Mouse (Mus musculus) cerebellum, postnatal 25 days (tissue): Measurements from ENCODE around the gene Sgsm1.
A peak's percentile ranks its signal among the peaks of the same experiment; 100 is the strongest.
"Not testable (repeated sequence)": the region's sequence is repeated elsewhere in the genome, so short reads cannot be mapped to it uniquely, and the experiment has no call there.

Experiments used
- DNase-seq, 2 experiments: peaks; one replicate each; pipeline ENCODE4 v3.0.0; 2021; ENCODE audit warnings: mixed read lengths in 2 of 2

Gene Sgsm1

GRCm38 (mm10) chr5:113310377-113311003 lies at the start of gene Sgsm1:
Gene Sgsm1, minus strand, starts transcription at chr5:113310786.
- peak; percentile 93 to 97 for DNase-seq

GRCm38 (mm10) chr5:113358833-113359232 lies 48.2 kb upstream of the Sgsm1 start:
- DNase-seq, result no peak

GRCm38 (mm10) chr5:113357656-113358055 lies 47.1 kb upstream of the Sgsm1 start:
- no peak for DNase-seq

GRCm38 (mm10) chr5:113357186-113357585 lies 46.6 kb upstream of the Sgsm1 start, which contains the start of gene Aym1:
Gene Aym1, plus strand, starts transcription at chr5:113357294.
- no peak for DNase-seq

DNA sequence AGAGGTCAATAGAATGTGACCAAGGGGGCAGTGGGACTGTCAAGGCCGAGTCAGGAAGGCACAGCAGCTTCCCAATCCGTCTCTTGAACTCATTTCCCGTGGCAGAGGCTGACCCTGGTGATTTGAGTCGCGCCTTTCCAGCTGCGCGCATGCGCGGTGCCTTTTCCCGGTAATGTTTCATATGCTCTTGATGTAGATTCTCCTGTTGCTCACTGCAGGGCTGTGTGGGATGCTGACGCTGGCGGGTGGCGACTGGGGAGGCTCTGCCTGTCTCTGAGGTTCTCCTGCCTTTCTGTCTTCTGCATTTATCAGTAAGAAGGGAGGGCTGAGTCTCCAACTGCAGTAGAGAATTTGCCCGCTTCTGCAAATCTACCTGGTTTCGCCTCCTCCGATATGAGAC lies 43.7 kb upstream of the Sgsm1 start:
- DNase-seq, result peak; percentile 17 to 22

DNA sequence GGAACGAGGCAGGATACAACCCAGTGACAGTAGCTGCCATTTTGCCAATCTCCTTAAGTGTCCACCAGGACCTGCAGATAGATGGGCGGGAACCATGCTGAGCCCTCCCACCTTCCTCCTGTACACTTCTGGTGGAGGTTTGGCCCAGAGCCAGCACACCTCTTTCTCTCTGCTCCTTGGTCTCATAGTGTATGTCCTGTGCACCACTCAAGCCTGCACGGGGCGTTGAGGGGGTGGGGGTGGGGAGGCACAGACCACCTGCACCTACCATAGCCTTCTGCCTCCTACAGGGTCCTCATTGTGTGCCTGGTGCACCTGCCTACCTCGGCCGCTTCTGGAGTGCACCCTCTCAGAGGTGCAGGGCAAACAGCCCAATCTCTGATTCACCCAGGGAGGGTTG lies 42.0 kb upstream of the Sgsm1 start:
- DNase-seq, result no peak

DNA sequence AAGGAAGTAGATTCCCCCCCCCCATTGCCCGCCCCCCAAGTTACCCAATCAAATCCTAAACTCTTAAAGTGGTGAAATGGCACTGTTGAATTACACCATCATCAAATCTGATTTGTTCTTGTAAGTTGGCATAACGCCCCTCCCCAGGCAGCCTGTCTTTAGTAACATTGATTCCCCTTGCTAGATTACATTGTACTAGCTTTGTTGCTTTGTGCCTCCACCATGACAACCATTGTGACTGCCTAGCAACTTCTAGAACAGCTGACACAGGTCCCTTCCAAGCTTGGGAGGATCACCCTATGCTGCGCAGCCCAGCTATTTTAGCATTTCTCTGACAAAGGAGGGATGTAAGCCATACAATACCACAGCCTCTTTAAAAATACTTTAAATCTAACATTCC lies 41.2 kb upstream of the Sgsm1 start:
- no peak for DNase-seq

- no peak for DNase-seq
These were observed 39.2 kb upstream of the Sgsm1 start for GRCm38 (mm10) chr5:113349810-113350209.

- no peak for DNase-seq
These were observed 38.6 kb upstream of the Sgsm1 start for GRCm38 (mm10) chr5:113349226-113349625.

- DNase-seq, result peak; percentile 36 to 60
These were observed 38.0 kb upstream of the Sgsm1 start for GRCm38 (mm10) chr5:113348597-113348996.

GRCm38 (mm10) chr5:113347593-113347992 lies 37.0 kb upstream of the Sgsm1 start:
- DNase-seq, result no peak

DNA sequence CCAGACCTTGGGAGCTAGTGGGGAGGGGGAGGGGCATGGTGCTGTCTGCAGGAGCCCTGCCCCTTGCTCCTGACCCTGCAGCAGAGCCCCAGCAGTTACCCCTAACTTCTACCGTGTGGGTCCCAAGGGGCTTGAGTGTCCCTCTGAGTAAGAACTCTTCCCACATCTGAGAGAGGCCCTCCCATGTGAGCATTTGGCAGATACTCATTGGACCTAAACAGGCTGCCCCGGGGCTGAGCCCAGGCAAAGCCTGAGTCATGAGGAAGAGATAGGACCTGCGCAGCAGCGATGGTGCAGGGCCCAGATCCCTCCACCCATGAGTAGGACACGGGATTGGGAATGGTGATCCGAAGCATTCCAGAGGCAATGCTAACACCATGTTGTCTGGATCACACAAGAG lies 36.1 kb upstream of the Sgsm1 start:
- DNase-seq, result not testable (repeated sequence)

DNA sequence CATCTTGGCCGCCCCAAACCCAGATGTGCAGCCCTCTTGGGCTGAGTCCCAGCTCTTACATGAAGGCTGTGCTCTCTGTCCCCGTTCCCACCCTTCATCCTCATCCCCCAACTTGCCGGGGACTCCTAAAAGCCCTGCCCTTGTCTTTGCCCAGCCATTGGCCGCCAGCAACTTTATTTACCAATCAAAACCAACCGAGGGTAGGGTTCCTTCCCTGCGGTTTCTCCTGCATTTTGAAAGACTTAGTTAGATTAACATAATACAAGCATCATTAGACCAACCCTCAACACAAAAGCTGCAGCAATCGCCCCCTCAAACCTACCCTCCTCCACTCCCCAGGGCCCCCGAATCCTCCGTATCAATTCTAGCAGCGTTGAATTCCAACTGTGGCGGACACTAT lies 35.2 kb upstream of the Sgsm1 start:
- no peak for DNase-seq

- no peak for DNase-seq
These were observed 34.2 kb upstream of the Sgsm1 start for GRCm38 (mm10) chr5:113344635-113345386.

- no peak for DNase-seq
These were observed 25.7 kb upstream of the Sgsm1 start for GRCm38 (mm10) chr5:113336281-113336680.

DNA sequence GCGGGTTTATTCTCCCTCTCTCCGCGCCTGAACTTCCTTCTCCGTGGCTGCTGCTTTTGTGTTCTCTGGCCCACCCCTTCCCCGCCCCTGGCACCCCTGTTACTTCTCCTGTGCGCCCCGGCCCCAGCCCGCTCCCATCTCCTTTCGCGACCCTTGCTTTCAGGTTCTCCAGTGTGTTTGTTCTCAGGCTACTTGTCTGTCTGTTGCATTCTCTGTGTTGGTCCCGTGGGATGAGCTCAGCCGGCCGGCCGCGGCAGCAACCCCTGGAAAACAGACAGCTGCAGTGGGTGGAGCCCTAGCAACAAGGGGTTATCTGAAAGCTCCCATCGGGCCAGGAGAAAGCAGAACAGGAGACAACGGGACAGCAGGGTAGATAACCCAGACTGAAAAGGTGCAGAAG lies 25.1 kb upstream of the Sgsm1 start:
- DNase-seq, result no peak

GRCm38 (mm10) chr5:113334621-113335530 lies 24.3 kb upstream of the Sgsm1 start:
- no peak for DNase-seq

GRCm38 (mm10) chr5:113332899-113333298 lies 22.3 kb upstream of the Sgsm1 start:
- no peak for DNase-seq

DNA sequence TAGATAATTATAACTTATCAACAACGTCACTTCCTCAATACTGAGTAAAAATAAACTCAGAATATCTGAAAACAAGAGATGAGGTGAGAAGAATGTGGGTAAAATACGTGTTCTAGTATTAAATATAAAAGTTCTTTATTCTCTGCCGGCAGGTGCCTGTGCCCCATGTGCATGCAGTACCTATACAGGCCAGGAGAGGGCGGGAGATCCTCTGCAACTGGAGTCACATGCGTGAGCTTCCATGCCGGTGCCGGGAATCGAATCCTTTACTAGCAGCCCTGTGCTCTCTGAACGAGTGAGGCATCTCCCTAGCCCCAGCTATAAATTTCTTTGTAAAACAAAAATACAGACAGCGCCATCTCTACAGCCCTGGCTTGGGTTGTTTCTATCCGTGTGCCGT lies 21.7 kb upstream of the Sgsm1 start:
- peak in 1 of 2 experiments; percentile 60 for DNase-seq

GRCm38 (mm10) chr5:113330202-113330601 lies 19.6 kb upstream of the Sgsm1 start:
- DNase-seq, result no peak

- no peak for DNase-seq
These were observed 18.9 kb upstream of the Sgsm1 start for GRCm38 (mm10) chr5:113329463-113329862.

DNA sequence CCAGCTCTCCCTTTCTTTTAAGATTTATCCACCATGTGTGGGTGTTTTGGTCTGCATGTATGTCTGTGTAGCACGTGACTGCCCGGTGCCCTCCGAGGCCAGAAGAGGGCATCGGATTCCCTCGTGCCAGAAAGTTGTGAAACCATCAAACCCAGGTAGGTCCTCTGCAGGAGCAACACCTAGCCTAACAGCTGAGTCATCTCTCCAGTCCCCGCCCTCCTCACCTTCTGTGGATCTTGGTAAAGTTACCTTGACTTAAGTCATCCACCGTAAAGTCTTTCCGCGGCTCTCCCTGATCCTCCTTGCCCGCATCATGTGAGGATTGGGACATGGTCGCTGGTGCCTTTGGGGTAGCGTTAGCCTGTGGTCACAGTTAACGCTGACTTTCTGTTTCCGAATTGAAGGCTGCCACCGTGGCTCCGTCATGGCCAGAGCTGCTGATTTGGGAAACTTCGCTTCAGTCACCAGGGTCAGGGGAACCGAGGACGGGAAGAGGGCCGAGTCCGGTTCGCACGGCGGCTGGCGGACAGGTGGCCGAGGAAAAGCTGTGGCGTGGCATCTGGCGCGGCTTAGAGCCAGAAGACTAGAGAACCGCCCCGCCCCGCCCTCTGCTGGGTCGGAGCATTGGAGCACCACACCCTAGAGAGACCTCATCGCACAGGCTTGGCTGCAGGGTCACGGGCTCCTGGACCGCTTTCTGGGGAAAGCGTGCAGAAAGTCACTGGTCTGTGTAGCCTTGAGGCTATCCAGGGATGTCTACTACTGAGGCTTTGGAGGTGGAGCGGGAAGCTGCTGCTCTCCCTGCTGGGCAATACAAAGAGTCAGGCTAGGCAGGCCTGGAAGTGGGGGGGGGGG lies 13.4 kb upstream of the Sgsm1 start:
- DNase-seq, result peak; percentile 54 to 67
